Mouse (Mus musculus) forelimb bud, embryonic 11.5 days (tissue): Measurements from ENCODE around the gene Primpol.

Source experiments
- DNase-seq: peaks from one replicate; pipeline ENCODE4 v3.0.0-alpha.2; 2012; ENCODE audit warnings: low read depth, low spot score

Primpol gene

DNA sequence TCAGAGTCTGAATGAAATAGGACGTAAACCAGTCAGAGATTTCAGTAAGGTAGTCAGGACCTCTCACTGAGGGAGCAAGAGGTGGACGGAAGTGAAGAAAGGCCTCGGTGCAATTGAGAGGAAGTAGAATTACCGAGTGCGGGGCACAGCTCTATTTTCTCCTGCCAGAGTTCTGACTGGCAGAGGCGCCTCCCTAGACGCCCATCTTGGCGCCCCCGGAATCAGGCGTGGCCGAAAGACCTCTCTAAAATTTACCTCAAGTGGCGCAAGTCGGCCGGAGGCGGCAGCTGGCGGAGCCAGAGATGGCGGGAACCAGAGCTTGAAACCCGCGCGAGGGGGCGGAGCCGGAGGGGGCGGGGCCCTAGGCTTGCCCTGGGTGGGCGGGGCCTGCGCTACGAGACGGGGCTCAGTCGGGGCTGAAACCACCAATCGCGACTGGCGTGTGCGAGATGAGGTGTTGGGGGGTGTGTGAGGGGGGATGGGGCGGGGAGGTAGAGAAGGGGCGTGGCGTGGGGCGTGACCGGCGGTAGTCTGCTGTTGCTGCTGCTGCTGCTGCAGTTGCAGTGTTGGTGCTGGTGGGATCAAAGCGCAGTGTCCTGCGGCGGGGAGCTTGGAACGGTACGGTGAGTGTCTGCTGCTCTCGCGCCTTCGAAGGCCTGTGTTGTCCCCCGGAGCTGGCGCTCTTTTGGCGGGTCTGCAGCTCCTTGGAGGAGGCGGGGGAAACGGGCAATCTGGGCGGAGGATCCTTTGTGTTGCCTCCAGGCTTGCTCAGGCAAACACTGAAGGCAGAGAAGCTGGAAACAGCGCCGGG lies at the start of gene Primpol, which contains the start of gene Casp3:
TSS of gene Primpol (minus strand) at position 334 of the 811 bp plus-strand sequence.
TSS of gene Casp3 (plus strand) at position 413 of the 811 bp plus-strand sequence.
- DNase-seq = peak; percentile 94

- no peak for DNase-seq
These were observed 38.9 kb upstream of the Primpol start for GRCm38 (mm10) chr8:46655919-46656318.

DNA sequence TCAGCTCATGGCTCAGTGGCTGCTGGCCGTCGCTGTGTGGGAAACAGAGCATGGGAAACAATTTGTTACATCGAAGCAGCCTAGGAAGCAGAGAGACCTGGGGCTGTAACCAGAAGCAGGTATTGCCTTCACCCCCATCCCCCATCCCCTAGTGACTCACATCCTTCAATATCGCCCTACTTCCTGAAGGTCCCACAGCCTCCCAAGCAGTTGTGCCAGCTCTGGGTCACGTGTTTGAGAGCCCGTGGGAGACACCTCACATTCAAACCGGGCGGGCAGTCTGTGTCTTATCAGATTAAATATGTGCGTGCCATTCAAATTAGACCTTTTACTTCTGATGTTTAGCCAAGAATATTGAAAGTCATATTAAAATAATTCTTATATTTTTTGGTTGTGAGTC lies 34.9 kb upstream of the Primpol start:
- no peak for DNase-seq

DNA sequence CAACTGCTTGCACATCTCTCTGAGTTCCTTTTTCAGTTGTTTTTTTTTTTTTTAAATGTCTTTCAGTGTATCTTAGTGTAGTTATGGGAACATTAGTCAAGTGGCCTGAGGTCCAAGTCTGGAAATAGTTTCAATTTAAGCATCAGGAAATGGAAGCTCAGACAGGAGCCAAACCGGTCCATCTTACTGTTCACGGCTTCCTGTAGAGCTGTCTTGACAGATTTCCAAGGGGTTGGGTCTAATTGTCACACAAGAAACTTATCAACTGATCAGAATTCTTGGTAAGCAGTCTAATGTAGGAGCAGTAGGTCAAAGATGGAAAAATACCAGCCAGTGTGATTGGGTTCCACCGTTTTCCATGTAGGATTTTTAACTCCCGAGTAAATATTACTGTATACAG lies 31.4 kb upstream of the Primpol start:
- DNase-seq = no peak

- DNase-seq = no peak
These were observed 24.3 kb upstream of the Primpol start for GRCm38 (mm10) chr8:46641272-46641671.

DNA sequence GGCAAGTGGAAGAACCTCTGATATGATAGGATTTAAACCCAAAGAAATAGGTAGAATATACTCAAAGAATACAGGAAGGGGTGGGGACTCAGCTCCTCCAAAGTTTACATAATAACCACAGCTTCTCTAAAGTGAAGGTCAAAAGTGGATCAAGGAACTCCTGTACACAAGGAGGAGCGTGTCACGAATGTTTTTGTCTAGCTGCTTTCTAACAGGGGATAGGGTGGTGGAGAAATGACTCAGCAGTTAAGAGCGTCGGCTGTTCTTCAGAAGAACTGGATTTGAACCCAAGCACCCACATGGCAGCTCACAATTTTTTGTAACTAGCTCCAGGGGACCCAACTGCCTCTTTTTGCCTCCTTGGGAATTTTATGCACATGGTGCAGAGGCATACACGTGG lies 22.8 kb upstream of the Primpol start:
- DNase-seq = no peak

DNA sequence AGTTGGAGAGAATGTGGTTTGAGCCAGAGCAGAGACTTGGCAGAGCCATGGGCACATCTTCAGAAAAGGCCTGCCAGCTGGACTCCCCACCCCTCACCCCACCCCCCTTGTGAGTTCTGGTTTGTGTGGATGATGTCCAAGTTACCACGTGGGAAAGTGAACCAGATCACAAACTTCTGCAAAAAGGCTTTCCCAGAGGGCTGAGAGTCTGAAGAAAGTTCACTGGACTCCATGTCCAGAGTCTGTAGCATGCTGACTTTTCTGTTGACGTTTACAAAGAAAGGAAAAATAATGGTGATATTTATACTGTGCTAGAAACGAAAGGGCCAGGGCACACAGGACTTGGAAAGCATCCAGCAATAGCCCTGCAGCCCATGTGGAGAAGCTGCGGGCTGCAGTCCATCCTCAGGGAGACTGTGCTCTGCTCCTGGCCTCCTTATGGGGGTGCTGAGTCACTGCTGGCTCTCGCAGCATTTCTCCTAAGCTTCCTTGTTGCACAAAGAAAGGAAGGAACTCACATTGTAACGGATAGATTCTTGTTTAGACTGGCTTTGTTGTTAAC lies 22.1 kb upstream of the Primpol start:
- DNase-seq = no peak

DNA sequence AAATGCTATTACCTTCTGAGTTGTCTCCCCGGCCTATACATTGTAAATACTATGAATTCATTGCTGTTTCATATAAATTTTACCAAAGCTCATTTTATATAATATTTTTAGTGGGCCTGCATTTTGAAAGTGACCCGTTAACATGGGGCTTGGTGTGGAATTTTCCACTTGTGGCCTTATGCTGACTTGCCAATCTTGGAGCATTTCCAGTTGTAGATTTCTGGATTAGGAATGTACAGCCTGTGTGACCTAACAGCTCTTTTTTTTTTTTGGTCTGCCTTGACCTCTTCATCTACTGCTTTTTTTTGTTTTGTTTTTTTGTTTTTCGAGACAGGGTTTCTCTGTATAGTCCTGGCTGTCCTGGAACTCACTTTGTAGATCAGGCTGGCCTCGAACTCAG lies 13.9 kb upstream of the Primpol start:
- no peak for DNase-seq

DNA sequence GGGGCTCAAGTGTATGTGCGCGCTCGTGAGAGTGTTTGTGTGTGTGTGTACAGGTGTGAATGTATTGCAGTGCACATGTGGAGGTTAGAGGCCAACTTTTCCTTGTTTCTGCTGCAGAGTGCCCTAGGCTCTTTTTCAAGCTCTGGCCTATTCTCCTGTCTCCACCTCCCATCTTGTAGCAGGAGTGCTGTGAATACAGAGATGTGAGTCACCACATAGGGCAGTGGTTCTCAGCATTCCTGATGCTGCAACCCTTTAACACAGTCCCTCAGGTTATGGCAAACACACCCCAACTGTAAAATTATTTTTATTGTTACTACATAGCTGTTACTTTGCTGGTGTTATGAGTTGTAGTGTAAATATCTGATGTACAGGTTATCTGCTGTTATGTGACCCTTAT lies 13.4 kb upstream of the Primpol start:
- DNase-seq = no peak

DNA sequence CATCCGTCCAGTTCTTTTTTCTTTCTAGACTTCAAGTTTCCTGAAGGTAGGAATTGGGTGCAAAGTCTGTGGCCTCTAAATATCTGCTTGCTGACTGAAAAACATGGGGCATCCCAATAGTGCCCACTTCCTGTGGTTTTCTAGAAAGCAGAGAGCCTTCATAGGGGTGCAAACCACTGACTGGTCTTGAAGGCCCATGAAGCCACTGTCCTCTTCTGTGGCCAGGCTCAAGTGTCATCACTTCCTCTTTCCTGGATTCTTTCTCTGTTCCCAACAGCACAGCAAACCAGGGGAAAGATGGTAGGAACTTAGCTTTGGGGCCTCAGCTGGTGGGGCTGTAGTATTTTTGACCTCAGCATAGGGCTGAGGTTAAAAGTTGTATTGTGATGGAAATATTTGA lies 11.6 kb upstream of the Primpol start:
- no peak for DNase-seq

DNA sequence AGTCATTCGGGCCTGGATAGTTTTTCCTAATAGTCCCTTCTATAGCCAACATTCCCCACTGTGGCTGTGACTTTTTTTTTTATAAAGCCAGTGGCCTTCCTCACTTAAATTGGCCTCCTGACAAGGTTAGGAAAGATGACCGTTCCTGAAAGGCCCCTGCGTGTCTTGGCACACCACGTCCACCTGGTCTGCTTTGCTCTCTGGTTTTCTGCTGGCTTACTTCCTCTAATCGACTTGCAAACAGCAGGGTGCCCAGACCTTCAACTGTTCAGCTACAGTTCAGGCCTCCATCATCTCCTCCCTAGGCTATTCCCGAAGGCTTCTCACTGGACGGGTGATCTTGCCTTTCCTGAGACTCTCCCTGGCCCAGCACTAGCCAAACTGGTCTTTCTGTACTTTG lies 10.9 kb upstream of the Primpol start:
- DNase-seq = no peak

GRCm38 (mm10) chr8:46626642-46627041 lies 9.6 kb upstream of the Primpol start:
- DNase-seq = no peak

- DNase-seq = no peak
These were observed 8.2 kb upstream of the Primpol start for GRCm38 (mm10) chr8:46625166-46625565.

DNA sequence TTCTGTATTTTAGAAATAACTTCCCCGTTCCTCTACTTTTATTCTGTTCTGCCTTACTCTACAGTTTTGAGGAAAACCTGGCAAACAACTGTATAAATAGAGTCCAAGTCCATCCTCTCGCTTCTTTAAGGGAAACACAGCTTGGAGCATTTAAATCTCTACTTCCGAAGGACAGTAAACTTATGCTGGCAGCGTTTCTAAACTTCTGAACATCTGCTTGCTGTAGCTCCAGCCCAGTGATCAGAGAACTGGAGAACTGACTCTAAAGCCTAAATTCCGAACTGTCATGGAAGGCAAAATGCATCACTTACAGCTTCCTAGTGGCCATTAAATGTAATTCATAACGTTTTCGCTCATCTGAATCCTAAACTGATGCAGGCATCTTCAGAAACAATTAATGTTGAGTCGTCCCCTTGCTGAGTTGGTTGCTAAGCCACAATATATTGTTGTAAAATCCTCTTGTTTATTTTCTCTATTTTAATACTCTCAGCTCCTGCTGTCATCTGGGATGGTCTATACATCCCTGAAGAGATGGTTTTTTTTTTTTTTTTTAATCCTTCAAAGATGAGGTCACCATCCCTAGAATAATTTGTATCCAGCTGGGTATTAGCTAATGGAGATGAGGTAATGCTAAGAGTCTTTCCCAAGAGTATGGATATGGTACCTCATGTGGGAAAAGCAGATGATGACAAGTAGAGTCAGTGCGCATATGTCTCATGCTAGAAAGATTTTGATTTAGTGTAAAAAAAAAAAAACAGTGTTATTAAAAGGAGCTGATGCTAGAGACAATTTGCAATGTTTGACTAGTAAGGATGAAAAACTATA lies 5.6 kb upstream of the Primpol start:
- DNase-seq = no peak

GRCm38 (mm10) chr8:46618639-46619320 lies 1.8 kb upstream of the Primpol start:
- no peak for DNase-seq

DNA sequence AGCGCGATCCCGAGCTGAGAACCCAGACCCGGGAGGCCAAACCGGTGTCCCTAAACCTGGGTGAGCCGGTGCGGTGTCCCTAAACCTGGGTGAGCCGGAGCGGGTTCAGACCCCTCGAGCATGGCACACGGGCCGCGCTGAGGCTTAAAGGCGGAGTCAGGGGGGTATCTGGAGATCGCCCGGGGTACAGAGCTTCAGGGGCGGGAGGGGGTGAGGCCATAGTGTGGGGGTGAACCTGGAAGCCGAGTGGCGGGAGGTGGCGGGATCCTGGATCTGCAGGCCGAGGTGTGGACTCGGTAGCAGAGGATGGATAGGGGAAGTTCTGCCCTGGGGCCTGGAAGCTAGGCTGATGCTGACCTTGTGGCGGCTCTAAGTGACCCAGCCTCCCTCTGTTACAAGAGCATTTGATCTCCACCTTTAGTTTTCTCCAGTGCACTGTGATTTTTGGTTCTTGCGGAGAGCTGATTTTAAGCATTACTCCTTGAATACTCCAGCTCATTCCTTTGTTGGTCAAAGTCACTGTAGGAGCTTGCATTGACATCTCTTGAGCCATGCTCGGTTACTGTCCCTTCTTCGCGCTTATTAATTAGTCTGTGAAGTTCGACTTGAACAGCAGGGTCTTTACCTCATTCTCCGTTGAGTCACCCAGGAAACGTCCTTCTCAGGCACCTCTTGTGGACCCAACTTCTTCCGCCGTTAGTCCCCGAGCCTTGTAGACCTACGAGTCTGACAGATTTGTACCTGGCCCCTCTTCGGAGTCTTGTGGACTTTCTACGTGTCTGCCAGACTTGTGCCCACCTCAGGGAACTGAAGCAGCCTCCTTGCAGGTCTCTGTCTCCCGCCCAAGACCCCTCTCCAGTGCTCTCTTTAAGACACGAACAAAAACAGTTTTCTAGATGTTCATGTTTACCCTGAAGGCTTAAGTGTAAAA lies 943 bp upstream of the Primpol start:
- no peak for DNase-seq

DNA sequence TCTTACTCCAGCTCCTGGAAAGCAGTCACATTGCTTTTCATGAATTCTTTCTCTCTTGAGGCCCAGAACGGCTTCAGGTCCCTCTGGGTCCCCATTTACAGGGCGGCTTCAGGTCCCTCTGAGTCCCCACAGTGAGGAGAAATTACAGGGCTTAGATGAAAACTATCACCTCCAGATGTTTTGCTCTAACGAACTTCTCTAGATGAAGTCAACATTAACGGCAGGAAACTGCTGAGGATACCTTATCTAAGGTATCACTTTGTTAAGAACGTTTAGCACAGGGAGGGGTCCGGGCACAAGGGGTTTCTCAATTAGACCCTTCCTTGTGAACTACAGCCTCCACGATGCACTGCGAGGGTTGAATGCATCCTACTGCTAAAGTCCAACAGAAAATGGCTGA lies 1.1 kb downstream of the Primpol start:
- no peak for DNase-seq

GRCm38 (mm10) chr8:46613377-46613776 lies 3.6 kb downstream of the Primpol start:
- no peak for DNase-seq

DNA sequence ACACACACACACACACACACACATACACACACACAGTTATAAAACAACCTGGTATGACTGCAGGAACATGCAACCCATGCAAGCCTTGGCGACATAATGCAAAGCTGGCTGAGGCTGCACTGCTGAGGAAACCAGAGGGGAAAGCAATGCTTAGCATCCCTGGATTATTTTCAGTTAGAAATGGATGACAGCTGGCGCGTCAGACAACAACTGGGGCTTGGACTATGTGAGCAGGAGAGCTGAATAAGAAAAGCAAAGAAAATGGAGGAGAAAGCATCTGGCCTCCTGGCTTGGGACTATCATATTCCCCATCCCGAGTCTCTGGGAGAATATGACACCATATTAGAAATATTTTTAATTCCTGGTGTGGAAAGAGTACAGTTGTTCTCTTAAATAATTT lies 4.1 kb downstream of the Primpol start:
- DNase-seq = no peak

DNA sequence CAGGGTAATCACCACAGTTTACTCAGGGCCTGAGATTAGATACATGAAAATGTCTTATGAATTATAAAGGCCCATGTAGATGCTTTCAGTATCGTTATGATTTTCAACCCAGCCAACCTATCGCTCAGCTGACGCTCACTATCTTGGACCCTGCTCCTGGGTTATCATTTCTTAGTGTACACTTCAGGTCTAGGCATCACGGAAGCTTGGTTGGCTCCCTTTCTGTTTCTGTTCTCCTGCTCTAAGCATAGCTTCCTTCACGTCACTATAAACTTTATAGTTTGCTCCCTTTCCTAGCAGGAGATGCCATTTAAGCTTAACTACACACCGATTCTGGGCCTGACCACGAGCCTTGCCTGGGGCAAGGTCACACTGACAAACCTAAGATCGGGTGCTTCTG lies 5.5 kb downstream of the Primpol start:
- no peak for DNase-seq

GRCm38 (mm10) chr8:46606930-46607329 lies 10.1 kb downstream of the Primpol start:
- DNase-seq = no peak
